Mouse (Mus musculus) thymus, postnatal 4 days (tissue): ENCODE results near the gene Med17.
A peak's percentile ranks its signal among the peaks of the same experiment; 100 is the strongest.
"Not testable (repeated sequence)": the region's sequence is repeated elsewhere in the genome, so short reads cannot be mapped to it uniquely, and the experiment has no call there.

Experiments used
- DNase-seq: peaks from one replicate; pipeline ENCODE4 v3.0.0; 2021

Gene Med17

DNA sequence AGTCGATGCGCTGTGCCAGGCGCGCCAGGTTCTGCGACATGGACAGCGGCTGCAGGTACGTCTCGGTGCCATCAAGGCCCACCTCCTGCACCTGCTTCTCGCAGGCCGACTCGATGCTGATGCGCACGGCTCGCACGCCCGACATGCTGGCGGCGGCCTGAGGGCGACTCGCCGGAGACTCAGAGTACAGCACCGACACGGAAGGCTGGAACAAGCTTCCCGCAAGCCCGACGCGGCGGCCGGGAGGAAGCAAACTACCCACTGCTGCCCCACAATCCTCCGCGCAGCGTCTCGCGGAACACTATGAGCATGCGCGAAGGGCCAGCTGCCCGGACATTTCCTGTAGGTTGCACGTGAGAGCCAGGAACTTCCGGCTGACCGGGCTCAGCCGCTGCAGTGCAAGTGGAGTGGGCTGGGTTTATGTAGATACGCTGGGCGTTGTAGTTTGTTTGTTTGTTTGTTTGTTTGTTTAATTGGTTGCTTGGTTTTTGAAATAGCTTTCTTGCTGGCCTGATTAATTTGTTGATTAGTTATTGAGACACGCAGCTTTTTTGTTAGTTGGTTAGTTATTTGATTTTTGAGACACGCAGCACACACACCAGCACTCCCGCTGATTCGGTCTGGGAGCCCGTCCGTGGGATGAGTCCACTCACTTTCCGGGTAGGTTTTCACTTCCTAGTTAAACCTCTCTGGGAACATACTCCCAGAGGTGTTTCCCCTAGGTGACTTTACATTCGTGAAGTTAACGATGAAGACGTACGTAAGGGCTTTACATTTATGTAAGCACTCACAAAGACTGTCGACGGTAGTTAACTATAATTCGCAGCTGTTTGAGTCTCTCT lies at the start of gene Med17:
TSS of gene Med17 (minus strand) at position 283 of the 842 bp plus-strand sequence.
- DNase-seq: peak; percentile 91

DNA sequence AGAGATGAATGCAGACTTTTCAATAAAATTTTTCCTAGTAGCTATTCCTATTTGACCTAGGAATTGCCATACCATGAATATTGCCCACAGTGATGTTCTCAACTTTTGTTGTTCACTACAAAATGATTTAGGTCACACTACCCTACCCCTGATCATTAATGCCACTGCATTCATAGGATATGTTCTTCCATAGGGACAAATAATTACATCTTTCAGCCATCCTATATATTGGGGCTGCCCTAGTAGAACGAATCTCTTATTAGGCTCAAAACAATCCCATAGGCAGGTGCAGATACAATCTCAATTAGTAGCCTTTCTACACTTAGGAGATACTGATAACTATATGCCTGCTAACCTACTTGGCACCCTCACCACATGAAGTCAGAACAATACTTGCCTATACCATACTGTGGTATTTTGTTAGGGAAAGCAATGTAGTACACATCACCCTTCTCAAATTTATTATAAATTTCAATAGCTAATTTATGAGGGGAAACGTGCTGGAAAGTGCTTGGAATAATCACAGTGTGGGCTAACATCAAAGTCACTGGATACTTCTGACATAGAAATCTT lies 38.5 kb upstream of the Med17 start:
- DNase-seq: no peak

- DNase-seq: no peak
Measured at GRCm38 (mm10) chr9:15317223-15318169, 37.8 kb upstream of the Med17 start.

GRCm38 (mm10) chr9:15316296-15316695 lies 36.6 kb upstream of the Med17 start:
- not testable (repeated sequence) for DNase-seq

DNA sequence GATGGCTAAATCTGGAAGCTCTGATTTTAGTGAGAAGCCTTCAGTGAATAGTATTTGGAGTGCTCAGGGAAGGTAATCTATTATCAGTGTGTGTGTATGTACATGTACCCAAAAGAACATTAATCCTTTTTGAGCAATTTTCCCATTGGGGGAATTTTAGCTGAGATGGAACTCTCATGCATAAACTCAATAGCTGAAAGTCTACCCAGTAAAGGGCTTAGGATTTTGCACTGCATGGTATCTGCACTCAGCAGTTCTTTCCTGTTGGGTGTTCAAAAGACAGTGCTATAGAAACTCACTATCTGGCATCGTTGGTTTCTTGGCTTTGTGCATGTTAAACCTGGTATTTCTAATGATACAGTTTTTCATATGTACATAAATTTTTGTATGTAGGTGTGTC lies 34.9 kb upstream of the Med17 start:
- no peak for DNase-seq

DNA sequence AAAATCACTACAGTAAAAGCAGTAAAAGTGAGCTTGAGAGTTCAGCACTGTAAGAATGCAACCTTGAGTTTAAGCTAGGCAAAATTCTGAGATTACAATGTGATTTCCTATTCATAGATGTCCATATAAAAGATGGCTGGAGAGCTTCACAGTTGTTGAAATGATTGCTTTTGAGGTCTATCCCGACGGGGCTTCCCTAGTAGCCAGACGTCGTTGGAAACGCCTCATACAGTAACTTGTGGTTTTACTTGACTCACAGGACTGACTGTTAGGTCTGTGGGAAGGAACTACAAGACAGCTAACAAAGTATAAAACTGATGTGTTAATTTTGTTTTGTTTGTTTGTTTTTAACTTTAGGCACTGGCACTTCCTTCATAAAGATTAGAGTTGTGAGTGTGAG lies 33.9 kb upstream of the Med17 start:
- no peak for DNase-seq

GRCm38 (mm10) chr9:15312054-15312735 lies 32.5 kb upstream of the Med17 start:
- DNase-seq: no peak

DNA sequence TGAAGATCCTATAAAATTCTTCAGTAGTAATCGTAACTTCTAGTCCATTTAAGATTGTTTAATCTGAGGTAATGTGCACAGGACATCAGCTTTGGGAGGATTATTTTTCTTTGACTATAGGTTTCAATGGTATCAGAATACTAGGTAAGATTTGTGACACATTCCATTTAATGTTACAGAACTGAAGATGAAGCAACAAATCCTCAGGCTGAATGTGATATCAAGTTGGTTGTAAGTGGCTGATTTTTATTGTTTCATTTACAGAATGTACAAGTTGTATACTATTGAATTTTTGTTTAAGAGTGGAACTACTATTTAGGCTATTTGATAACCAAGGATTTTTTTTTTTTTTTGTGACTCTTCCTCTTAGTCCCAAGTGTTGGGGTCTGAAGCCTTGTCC lies 30.4 kb upstream of the Med17 start:
- no peak for DNase-seq

- DNase-seq: no peak
Measured at GRCm38 (mm10) chr9:15309425-15309824, 29.7 kb upstream of the Med17 start.

DNA sequence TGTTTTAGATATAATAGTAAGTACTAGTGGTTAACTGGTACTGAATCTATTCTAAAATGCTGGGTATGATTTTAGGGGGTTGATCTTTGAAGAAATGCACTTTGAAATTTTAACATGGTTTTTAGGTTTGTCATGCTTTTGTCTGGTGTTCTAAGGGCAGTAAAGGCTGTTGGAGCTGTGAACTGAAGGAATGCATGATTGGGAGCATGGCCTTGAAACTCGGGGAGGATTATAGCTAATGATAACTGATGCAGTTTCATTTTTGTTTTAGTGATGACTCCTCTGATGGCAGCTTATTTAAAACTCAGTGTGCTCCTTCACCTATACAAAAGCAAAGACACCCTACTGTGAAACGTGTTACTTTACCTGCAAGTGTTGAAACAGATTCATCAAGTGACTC lies 28.5 kb upstream of the Med17 start:
- no peak for DNase-seq

- DNase-seq: no peak
Measured at GRCm38 (mm10) chr9:15307257-15307656, 27.5 kb upstream of the Med17 start.

GRCm38 (mm10) chr9:15306398-15307119 lies 26.8 kb upstream of the Med17 start, which contains the start of gene 4931406C07Rik:
4931406C07Rik (minus strand) TSS chr9:15306448.
- no peak for DNase-seq

DNA sequence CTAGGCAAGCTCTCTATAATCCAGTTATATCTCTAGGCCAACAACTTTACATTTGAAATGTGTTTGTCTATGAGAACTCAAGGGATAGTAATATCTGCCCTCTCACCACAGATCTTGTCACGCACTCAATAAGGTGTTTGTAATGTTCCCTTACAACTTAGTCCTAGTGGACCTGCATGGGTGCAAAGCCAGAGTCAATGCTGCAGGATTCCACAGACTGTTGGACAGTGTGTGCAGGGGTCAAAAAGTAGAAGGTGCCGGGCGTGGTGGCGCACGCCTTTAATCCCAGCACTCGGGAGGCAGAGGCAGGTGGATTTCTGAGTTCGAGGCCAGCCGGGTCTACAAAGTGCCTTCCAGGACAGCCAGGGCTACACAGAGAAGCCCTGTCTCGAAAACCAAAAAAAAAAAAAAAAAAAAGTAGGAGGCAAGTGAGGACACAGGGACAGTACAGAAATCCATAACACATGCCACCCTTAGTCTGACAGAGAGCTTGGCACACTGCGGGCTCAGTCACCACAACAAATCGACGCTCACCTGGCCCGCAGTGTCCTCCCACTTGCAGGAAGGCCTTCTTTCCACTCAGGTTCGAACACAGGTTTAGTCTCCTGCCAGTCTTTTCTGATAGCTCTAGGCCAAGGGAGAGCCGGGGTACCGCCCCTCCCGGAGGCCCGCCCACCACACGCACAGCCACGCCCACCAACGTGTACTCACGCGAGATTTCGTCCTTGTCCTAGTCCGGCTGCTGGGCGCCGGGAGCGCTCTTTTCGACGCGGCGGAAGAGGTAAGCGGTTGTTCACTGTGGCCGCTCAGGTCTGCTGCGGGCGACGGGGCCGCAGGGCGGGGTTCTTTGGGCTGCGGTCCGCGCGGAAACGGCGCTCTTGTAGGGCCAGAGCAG lies 26.0 kb upstream of the Med17 start, which contains the start of gene Taf1d:
TSS of gene Taf1d (plus strand) at position 712 of the 895 bp plus-strand sequence.
- peak; percentile 99 for DNase-seq

DNA sequence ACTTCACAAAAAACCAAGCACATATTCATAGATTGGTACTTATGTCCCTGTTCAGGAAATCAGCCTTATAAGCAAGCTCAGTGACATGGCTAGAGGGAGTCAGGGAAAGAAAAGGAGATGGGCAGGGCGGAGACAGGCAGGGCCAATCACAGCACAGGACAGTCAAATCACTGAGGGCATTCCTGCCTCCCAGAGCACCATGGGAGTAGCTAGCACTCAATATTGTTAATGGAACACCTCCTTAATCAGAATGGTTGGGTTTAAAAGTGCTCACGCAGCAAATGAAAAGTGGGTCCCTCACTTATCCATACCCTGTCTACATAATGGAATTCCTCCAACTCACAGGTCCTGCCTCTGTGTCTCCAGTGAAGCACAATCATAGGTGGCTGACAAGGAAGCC lies 23.1 kb upstream of the Med17 start:
- no peak for DNase-seq

DNA sequence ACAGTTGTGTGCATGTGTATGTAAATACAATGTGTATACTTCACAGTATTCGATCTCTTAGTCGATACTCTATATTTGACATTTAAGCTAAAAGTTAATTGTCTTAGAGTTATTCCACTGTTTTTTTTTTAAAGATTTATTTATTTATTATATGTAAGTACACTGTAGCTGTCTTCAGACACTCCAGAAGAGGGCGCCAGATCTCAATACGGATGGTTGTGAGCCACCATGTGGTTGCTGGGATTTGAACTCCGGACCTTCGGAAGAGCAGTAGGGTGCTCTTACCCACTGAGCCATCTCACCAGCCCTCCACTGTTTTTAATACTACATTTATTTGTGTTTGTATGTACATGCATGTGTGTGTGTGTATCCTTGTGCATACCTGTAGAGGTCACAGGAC lies 22.3 kb upstream of the Med17 start:
- DNase-seq: not testable (repeated sequence)

- DNase-seq: no peak
Measured at GRCm38 (mm10) chr9:15301399-15301798, 21.7 kb upstream of the Med17 start.

GRCm38 (mm10) chr9:15300056-15300455 lies 20.3 kb upstream of the Med17 start:
- no peak for DNase-seq

- no peak for DNase-seq
Measured at GRCm38 (mm10) chr9:15298451-15298850, 18.7 kb upstream of the Med17 start.

DNA sequence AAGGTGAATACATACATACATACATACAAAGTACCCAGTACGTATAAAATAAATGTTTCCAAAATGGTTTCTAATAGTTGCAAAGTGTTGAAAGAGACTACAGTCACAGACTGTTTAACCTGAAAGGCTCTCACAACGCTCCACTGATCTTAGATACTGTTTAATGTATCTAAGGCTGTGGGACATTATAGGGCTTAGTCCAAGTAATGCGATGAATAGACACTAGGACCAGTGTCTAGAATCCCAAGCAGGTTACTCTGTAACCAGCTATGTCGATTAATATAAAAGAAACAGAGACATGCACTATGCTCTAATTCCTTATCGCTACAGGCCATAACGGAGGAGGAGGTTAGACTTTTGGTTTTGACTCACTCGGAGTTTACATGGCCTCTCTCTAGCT lies 17.4 kb upstream of the Med17 start:
- DNase-seq: no peak

DNA sequence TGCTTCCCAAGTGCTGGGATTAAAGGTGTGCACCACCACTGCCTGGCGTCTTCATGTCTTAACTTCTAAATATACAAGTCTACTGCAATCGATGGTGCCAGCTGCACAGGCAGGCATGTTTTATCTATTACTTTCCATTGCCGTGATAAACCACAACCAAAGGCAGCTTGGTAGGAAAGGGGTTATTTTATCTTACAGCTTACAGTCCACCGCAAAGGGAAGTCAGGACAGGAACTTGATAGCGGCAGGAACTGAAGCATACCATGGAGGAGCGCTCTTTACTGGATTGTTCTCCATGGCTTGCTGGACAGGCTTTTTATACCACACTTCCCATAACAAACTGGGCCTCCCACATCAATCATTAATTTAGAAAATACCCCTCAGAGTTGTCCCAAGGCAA lies 9.5 kb upstream of the Med17 start:
- no peak for DNase-seq

DNA sequence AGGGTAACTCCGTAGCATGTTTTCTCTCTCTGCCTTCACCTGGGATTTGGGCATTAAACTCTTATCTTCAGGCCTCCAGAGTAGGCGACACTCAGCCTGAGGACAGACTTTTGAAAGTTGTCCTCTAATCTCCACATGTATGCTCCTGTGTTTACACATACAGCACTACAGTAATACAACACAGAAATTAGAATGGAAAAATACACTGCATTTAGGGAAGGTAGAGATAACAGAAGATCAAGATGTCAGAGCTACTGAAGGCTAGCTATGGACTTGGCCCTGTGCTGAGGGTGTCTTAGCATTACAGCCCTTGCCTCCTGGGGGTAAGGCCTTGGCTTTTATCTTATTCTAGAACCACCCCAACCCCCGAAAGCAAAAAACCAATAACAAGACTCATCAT lies 8.7 kb upstream of the Med17 start:
- DNase-seq: no peak
